Mouse (Mus musculus): Measurements from ENCODE around the gene Erich6b.

The Erich6b gene

DNA sequence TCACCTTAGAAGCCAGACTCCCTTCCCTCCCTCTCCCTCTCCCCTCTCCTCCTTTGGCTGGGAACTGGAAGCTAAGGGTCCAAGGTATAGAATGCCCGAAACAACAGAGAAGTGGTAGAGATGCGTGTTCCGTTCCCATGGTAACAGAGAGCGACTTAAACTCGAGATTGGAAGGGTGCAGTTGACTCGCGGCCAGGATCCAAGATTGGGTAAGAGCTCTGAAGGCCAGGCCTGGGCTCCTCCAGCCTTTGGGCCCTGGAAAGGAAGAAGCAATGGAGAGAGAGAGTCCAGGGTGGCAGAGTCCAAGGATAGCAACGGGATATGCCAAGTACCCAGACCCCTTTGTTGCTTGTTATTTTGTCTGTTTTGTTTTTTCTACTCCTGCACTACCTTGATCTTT is at the start of gene Erich6b:
Gene Erich6b, plus strand, starts transcription at position 180 of the 400 bp plus-strand sequence.
- no peak for DNase-seq

DNA sequence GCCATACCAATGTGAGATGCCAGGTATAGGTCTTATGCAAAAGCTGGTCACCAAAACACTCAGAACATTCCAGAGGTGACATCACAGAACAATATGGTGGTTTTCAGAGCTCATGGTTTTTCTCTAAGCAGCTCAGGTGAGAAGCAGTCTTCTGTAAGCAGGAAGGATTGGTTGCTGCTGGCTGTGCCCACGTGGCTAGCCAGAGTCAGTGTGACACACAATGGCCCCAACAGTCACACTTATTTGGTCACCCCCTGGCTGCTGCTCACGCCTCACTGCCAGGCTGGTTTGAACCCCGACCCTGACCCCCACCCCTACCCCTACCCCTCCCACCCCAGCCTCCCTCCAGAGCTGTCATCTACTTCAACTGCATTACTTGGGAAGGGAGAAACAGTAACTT is 49.1 kb upstream of the Erich6b start, which contains the start of gene Spert:
Gene Spert, minus strand, starts transcription at position 139 of the 400 bp plus-strand sequence.
- DNase-seq: no peak

DNA sequence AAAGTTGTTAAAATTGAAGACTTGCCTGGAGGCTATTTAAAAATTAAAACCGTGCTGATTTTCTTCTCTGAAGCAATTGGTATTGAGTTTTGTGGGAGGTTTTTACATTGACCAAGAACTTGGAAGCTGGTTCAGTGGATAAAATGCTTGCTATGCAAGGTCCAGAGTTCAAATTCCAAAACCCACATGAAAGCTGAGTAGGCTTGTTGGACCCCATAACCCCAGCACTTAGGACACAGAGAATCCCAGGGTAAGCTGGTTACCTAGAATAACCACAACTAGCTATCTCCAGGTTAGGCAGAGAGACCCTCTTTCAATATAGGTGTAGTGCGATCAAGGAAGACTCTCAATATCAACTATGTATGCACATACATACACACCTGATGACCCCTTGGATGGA is 32.9 kb upstream of the Erich6b start:
- no peak for DNase-seq

GRCm38 (mm10) chr14:75616375-75616774 is 25.7 kb upstream of the Erich6b start:
- no peak for DNase-seq

DNA sequence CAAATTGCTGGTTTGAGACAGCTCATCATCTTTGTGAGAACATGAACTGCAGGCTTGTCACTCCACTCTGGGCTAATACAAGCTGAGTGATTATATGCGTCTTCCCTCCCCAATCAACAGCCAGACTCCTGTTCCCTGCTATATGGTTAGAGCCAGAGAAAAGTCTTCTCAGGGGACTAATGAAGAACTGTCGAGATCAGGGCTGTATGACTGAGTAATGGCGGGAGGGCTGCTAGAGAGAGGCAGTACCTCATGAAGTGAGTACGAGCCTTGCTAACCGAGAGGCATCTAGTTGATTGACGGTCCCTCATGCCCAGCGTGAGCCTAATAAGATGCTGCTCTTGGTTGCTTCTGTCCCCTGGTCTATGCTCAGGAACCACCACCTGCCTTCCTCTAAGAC is 19.1 kb upstream of the Erich6b start:
- DNase-seq: no peak

DNA sequence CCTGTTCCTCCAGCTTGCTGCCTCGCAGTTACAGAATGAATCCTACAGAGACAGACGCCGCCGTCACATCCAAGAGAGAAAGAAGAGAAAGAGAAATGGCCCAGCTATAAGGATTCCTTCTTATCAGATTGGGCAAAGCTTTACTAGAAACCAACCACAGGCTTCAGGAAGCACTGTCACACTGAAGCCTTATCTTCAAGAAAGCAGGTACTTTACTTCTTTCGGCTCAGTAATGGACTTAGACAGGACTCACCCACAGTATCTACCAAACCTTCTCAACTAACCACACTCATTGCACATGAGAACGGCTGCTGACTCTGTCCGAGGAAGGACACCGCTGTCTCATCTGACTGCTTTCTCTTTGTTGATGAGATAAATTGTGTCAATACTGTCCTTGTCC is 13.2 kb upstream of the Erich6b start:
- DNase-seq: no peak

DNA sequence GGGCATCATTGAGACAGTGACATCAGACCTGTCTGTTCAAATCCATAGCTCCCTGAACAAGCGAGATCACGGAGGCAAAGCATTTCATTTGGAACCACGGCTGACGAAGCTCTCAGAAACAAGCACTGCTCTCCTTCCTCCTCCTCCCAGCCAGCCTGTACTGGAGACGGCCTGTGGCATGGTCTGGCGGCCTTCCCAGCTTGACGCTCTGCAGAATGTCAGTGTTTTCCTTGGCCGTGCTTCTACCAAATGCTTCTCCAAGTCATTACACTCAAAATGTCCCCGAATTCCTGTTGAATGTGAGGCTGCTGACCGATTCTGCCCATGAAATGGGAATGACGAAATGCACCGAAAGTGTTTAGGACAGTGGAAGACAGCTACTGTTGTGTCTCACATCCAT is 6.7 kb upstream of the Erich6b start:
- DNase-seq: peak; percentile 80

- peak; percentile 20 for DNase-seq
These were observed 6.0 kb upstream of the Erich6b start for GRCm38 (mm10) chr14:75636107-75636506.

- peak; percentile 80 for DNase-seq
These were observed 4.4 kb upstream of the Erich6b start for GRCm38 (mm10) chr14:75637641-75638040.

- DNase-seq: peak; percentile 19
These were observed 1.2 kb upstream of the Erich6b start for GRCm38 (mm10) chr14:75640846-75641245.

DNA sequence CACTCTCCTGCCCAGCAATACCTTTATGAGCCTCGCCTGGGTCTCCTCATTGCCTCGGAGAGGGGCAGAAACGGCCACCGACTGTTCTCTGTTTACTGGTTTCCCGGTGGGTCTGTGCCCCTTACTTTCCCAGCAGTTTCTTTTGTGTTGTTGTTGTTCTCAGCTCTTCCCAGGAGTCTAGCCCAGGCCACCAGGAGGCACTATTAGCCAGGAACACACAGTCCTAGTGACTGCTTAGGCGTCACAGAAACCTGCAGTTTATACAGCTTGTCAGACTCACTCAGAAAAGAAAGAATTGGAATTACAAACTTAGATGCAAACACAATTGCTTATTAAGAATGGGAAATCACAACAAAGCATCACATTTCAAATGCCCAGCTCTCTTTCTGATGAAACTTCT is 690 bp upstream of the Erich6b start:
- no peak for DNase-seq

- DNase-seq: no peak
These were observed 3.4 kb downstream of the Erich6b start for GRCm38 (mm10) chr14:75645461-75645860.

DNA sequence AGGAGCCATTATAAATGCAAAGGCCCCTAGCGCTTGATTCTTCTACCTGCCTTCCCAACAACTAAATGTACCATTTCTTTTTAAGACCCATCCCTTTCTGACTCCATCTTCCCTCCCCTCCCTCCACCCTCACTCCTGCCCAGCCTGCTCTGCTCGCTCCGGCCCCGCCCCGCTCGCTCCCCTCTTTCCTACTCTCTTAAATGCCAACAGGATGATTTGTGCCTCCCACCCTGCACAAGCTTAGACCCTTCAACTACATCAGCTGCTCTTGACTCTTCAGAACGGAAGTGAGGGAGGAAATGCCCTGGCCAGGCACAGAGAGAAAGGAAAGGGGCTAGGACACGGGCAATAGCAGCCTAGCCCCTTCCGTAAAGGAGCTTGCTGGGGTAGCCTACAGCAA is 4.0 kb downstream of the Erich6b start:
- DNase-seq: no peak

GRCm38 (mm10) chr14:75646968-75647829 is 5.1 kb downstream of the Erich6b start:
- DNase-seq: no peak

GRCm38 (mm10) chr14:75660936-75661335 is 18.9 kb downstream of the Erich6b start:
- DNase-seq: no peak

DNA sequence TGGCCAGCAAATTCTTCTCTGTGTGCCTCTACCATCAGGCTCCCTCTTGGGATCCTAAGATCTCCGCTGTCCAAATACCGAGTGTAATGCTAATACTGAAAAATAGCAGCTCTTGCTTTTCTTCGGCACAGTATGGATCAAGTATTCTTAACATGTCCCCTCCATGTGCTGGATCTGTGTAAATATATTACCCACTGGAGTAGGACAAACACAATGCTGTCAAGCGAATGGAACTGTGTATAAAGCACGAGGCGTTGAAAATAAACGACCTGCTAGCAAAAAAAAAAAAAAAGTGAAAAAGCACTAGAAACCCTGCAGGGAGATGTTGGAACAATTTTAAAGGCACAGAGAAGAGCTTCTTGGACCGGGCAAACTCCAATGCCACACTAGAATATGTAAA is 19.5 kb downstream of the Erich6b start:
- DNase-seq: no peak

DNA sequence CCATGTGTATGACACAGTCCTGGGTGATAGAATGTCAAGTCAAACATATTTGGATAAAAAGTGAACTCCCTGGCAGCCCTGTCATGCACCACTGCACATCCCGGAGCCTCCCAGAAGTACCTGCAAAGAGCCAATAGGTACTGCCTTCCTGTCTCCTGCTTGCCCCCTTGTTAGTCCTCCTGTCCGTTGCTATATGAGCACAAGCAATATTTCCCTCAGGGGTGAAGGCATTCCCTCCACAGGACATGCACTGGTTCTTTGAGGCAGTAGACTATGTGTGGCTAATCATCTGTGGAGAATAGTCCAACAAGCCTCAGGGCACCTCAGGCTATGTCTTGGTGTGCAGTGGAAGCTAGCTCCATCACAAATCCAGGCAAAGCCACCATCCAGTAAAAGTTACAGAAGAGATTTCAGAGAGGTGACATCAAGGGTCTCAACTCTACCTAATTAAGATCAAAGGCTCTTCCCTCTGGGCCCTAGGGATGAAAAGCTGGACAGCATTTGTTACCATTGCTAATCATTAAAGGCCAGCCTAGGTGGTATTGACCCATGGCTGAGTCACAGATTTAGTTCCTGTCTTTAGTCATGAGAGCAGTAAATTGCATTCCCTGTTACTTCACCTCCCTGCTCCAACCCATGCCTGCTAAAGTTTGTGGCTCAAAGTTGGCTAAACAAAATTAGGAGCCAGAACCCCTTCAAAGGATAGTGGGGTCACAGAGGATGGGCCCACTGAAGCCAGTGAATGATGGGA is 23.5 kb downstream of the Erich6b start:
- no peak for DNase-seq

DNA sequence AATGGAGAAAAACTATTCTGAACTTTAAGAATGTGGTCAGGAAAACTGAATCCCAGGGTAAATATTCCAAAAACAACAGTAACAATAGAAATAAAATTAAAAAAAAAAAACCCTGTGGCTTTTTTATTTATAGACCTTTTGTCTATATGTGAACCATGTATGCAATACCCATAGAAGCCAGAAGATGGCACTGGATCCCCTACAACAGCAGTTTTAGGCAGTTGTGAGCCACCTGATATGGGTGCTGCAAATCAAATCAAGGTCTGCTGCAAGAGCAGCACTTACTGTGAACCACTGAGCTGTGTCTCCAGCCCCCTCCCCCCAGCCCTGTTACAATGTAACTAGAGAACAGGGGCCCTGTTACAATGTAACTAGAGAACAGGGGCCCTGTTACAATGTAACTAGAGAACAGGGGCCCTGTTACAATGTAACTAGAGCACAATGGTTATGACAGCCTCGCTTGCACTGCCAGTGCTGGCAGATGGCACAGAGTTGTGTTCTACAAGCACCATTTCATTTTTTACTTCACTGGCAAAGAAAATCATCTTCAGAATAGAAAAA is 27.1 kb downstream of the Erich6b start:
- DNase-seq: no peak

DNA sequence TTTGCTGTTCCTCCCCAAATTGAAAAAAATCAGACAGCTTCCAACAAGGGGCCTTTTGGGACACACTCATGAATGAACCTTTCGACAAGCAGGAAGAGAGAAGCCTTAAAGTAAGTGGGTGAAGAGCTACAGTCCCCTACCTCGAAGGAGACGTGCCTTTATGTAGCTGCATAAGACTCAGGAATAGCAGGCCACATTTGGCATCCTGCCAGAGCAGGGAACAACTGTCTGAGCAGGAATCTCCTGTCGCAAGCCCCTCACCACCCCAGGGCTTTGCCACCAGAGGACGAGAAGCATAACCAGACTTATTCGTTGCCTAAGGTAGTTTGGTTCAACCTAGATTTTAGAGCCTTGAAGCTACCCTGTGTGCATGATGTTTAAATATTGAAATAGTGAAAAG is 34.3 kb downstream of the Erich6b start:
- no peak for DNase-seq

GRCm38 (mm10) chr14:75690428-75690827 is 48.4 kb downstream of the Erich6b start:
- DNase-seq: no peak

GRCm38 (mm10) chr14:75696096-75696495 is 54.0 kb downstream of the Erich6b start:
- DNase-seq: no peak

- no peak for DNase-seq
These were observed 55.9 kb downstream of the Erich6b start for GRCm38 (mm10) chr14:75697928-75698327.

GRCm38 (mm10) chr14:75706647-75707046 is 64.6 kb downstream of the Erich6b start:
- DNase-seq: no peak

DNA sequence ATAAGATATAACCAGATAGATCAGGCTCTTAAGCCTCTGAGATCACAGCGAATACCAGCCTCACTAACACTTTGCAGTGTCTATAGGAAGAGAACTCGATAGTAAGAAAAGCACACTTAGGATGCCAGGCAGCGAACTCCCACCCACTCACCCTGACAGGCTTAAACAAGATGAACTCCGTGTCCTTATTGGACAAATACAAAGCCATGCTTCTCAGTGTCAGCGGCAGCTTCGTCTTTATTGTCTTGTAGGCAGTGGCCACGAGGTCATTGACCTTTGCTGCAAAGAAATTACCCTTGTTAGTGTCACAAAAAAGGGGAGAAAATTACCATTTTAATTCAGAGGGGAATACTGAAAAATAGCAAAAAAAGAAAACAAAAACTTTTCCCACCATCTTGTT is 65.7 kb downstream of the Erich6b start:
- no peak for DNase-seq
